Mouse (Mus musculus): Measurements from ENCODE around the gene Pnkp. TPM values are rescaled to one million over a fixed set of nuclear protein-coding genes. Genes with fewer than 3 reads are reported as not detected.
A peak's percentile ranks its signal among the peaks of the same experiment; 100 is the strongest.

Gene Pnkp
- polyA plus RNA-seq, 1 experiment from 2014 or later = 31.6 TPM

DNA sequence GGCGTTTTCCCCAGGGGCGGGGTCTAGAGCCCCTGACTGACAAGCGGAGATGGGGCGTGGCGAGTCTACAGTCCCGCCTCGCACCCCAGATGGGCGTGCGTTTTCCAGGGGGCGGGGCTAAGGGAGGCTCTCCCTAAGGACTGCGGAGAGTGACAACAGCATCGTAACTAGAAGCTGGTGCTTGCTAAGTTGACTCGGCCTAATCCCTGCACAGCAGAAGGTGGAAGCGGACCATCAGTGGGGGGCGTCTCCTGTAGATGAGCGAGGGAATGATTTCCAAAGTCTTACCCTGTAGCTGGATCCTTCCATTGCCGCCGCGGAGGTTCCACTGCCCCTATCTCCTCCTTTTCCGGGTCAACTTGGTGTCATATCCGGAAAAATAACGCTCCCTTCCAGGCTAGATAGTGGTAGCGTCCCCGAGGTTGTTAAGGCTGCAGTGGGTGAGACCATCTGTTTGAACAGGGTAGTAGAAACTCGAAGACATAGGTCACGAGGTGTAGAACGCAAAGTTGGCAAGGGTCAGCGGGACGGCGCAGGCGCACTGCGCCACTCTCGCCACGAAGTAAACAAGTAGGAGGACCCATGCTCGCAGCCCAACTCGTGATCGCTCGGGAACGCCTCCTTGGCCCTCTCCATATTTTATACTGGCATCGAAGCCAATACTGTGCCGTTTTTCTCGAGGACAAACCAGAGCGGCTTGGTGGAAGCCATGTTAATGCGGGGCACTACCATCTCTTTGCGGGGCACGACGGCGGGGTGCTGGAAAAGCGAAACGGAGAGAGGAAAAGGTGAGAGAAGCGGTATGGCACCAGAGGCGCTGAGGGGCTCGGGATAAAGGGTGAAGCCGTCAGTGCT is 8.2 kb upstream of the Pnkp start, which contains the start of the genes Akt1s1 and Tbc1d17:
Akt1s1 (plus strand) TSS at position 431 of the 855 bp plus-strand sequence.
Tbc1d17 (minus strand) TSS at position 519 of the 855 bp plus-strand sequence.
- Histone ChIP-seq H3K9me3 (no peaks in the 10 kb centered on the region), H3K27me3 (no peaks in the 10 kb centered on the region), H3K4me2 (peak within 1 kb of the TSS; percentile 84), H3K4me1 (replicated peaks) (peaks cover 40% of the 10 kb centered on the region), H3K36me3 (peaks cover 44% of the 10 kb centered on the region), H3K27ac (replicated peaks) (peak within 1 kb of the TSS; percentile 98), H3K9ac (peak within 1 kb of the TSS; percentile 89), H3K4me3 (peak within 1 kb of the TSS; percentile 84)
- WGBS = under 1% methylated on average over 54 of the region's 54 CpGs
- peak; percentile 88 for ATAC-seq (ENCODE audit: low read depth)

GRCm38 (mm10) chr7:44849416-44850111 is 7.4 kb upstream of the Pnkp start:
- H3K4me3 ChIP-seq = peak overlapping the region; percentile 84
- peak overlapping the region; percentile 84 for H3K4me2 ChIP-seq
- no peaks in the 10 kb centered on the region for H3K9me3 ChIP-seq
- no peaks in the 10 kb centered on the region for H3K27me3 ChIP-seq
- peak overlapping the region; percentile 89 for H3K9ac ChIP-seq
- H3K27ac ChIP-seq (replicated peaks) = peak overlapping the region; percentile 98
- peaks cover 39% of the 10 kb centered on the region for H3K36me3 ChIP-seq
- WGBS = under 1% methylated on average over 41 of the region's 41 CpGs
- ATAC-seq (ENCODE audit: low read depth) = peak; percentile 79
- peaks cover 48% of the 10 kb centered on the region for H3K4me1 ChIP-seq (replicated peaks)

GRCm38 (mm10) chr7:44850146-44850545 is 6.8 kb upstream of the Pnkp start:
- under 1% methylated on average over 33 of the region's 33 CpGs for WGBS
- Histone ChIP-seq H3K4me1 (replicated peaks) (peaks cover 53% of the 10 kb centered on the region), H3K9me3 (no peaks in the 10 kb centered on the region)

GRCm38 (mm10) chr7:44850789-44851624 is 5.9 kb upstream of the Pnkp start:
- H3K4me3 ChIP-seq = peak overlapping the region; percentile 84
- H3K4me1 ChIP-seq (replicated peaks) = peaks cover 62% of the 10 kb centered on the region
- H3K36me3 ChIP-seq = peaks cover 25% of the 10 kb centered on the region
- WGBS = 83% methylated on average over 8 of the region's 8 CpGs
- no peaks in the 10 kb centered on the region for H3K9me3 ChIP-seq
- no peak for ATAC-seq (ENCODE audit: low read depth)
- peak overlapping the region; percentile 98 for H3K27ac ChIP-seq (replicated peaks)
- H3K9ac ChIP-seq = peak overlapping the region; percentile 89
- no peaks in the 10 kb centered on the region for H3K27me3 ChIP-seq
- peak overlapping the region; percentile 84 for H3K4me2 ChIP-seq

More at GRCm38 (mm10) chr7:44850146-44850545, 6.8 kb upstream of the Pnkp start:
- H3K9ac ChIP-seq = peak overlapping the region; percentile 89
- no peaks in the 10 kb centered on the region for H3K27me3 ChIP-seq
- H3K27ac ChIP-seq (replicated peaks) = peak overlapping the region; percentile 98
- ATAC-seq (ENCODE audit: low read depth) = peak; percentile 38
- peak overlapping the region; percentile 84 for H3K4me3 ChIP-seq
- H3K4me2 ChIP-seq = peak overlapping the region; percentile 84
- H3K36me3 ChIP-seq = peaks cover 33% of the 10 kb centered on the region

DNA sequence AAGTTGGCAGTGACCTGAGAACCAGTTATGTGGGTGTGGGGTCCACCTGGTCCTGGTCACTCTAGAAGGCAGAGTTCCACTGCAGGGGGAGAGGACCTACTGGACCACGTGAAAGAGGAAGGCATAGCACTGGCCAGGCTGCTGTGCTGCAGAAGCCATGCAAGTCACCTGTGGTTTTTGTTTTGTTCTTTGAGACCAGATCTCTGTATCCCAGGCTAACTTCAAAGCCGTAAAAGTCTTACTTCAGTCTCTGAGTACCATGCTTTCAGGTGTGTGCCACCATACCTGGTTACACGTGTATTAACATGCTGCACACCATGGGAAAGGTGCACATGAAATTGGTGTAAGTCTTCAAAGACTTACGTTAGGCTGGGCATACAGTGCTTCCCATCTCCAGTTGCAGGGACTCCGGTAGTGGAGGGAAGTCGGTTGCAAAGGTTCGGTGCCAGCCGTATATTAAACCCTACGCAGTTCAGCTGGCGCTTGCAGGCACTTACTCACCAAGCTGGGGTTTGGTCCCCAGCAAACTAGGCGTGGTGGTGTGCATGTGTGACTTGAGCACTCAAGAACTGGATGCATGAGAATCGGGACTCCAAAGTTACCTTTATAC is 5.2 kb upstream of the Pnkp start:
- no peak overlapping the region for H3K27ac ChIP-seq (replicated peaks)
- H3K36me3 ChIP-seq = peaks cover 18% of the 10 kb centered on the region
- WGBS = 92% methylated on average over 12 of the region's 12 CpGs
- H3K4me2 ChIP-seq = no peak overlapping the region
- no peak overlapping the region for H3K4me3 ChIP-seq
- no peaks in the 10 kb centered on the region for H3K27me3 ChIP-seq
- no peaks in the 10 kb centered on the region for H3K9me3 ChIP-seq
- ATAC-seq (ENCODE audit: low read depth) = no peak
- peak overlapping the region; percentile 89; the same call in 1 of the 2 replicates for H3K9ac ChIP-seq
- H3K4me1 ChIP-seq (replicated peaks) = peaks cover 69% of the 10 kb centered on the region

- H3K9ac ChIP-seq = no peak overlapping the region
- H3K36me3 ChIP-seq = peaks cover 16% of the 10 kb centered on the region
- H3K27me3 ChIP-seq = no peaks in the 10 kb centered on the region
- no peak for ATAC-seq (ENCODE audit: low read depth)
- no peaks in the 10 kb centered on the region for H3K9me3 ChIP-seq
- no peak overlapping the region for H3K27ac ChIP-seq (replicated peaks)
- H3K4me3 ChIP-seq = no peak overlapping the region
- 91% methylated on average over 36 of the region's 36 CpGs for WGBS
- H3K4me1 ChIP-seq (replicated peaks) = peaks cover 67% of the 10 kb centered on the region
- peak overlapping the region; percentile 77; the same call in 1 of the 2 replicates for H3K4me2 ChIP-seq
Observed at GRCm38 (mm10) chr7:44852259-44853027, 4.5 kb upstream of the Pnkp start.

DNA sequence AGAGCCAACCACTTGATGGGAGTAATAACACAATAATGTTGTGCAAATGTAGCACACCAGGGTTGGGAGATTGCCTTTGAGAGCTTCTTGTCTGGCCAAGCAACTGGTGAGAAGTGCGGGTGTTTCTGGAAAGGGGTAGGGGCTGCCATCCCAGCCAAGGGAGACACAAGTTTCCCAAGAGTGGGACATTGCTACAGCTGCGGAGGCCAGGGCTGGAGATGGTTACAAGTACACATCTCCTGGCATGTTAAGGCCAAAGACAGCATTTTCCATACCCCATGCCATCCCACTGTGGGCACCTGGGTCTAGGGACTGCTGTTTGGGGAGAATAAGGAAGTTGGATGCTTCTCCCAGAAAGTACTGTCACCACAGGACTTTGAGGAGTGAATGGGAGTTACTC is 3.9 kb upstream of the Pnkp start:
- Histone ChIP-seq H3K36me3 (peaks cover 16% of the 10 kb centered on the region), H3K9me3 (no peaks in the 10 kb centered on the region), H3K4me3 (no peak overlapping the region), H3K27me3 (no peaks in the 10 kb centered on the region), H3K4me2 (peak overlapping the region; percentile 77; the same call in 1 of the 2 replicates), H3K4me1 (replicated peaks) (peaks cover 66% of the 10 kb centered on the region), H3K9ac (peak overlapping the region; percentile 81; the same call in 1 of the 2 replicates), H3K27ac (replicated peaks) (no peak overlapping the region)
- no peak for ATAC-seq (ENCODE audit: low read depth)
- WGBS = 98% methylated on average over 2 of the region's 2 CpGs

GRCm38 (mm10) chr7:44853596-44854355 is 3.2 kb upstream of the Pnkp start:
- ATAC-seq (ENCODE audit: low read depth) = no peak
- 30% methylated on average over 26 of the region's 26 CpGs for WGBS

GRCm38 (mm10) chr7:44854356-44855031 is 2.4 kb upstream of the Pnkp start:
- ATAC-seq (ENCODE audit: low read depth) = 0 out of 2 replicates have a peak, but pooled peaks have one; percentile 1
- Histone ChIP-seq H3K27ac (replicated peaks) (peak overlapping the region; percentile 93), H3K27me3 (no peaks in the 10 kb centered on the region), H3K4me1 (replicated peaks) (peaks cover 72% of the 10 kb centered on the region), H3K9me3 (no peaks in the 10 kb centered on the region), H3K4me3 (peak overlapping the region; percentile 43), H3K9ac (peak overlapping the region; percentile 81), H3K4me2 (peak overlapping the region; percentile 77), H3K36me3 (peaks cover 16% of the 10 kb centered on the region)
- WGBS = under 1% methylated on average over 45 of the region's 45 CpGs

More at GRCm38 (mm10) chr7:44853596-44854355, 3.2 kb upstream of the Pnkp start:
- Histone ChIP-seq H3K4me2 (peak overlapping the region; percentile 77), H3K9ac (peak overlapping the region; percentile 81), H3K4me1 (replicated peaks) (peaks cover 72% of the 10 kb centered on the region), H3K36me3 (peaks cover 16% of the 10 kb centered on the region), H3K9me3 (no peaks in the 10 kb centered on the region), H3K4me3 (peak overlapping the region; percentile 43), H3K27me3 (no peaks in the 10 kb centered on the region), H3K27ac (replicated peaks) (peak overlapping the region; percentile 93)

All from neural tube, embryonic 13.5 days (tissue).